9 mouse cellular contexts compared by ENCODE assay signal in genomic region chr7:45362801-45363200, GRCm38 (mm10). TPM values are rescaled to one million over a fixed set of nuclear protein-coding genes. Genes with fewer than 3 reads are reported as not detected.
A peak's percentile ranks its signal among the peaks of the same experiment; 100 is the strongest.
DNase-seq lines count a peak whose midpoint lies in the region; ATAC-seq and TF ChIP-seq lines count a peak whose summit lies in the region.
"Had no signal": no experiment of that assay in that cellular context is flagged by ENCODE, and none has a peak within 500 bp of the region (broad histone marks: within the 10 kb centered on the region; RNA-seq: fewer than 3 reads in every experiment).

No protein-coding gene starts in this region.

- ATAC-seq in midbrain, embryonic 16.5 days = no peak
- ATAC-seq in granulocyte monocyte progenitor cell, adult 5-6 weeks (replicated peaks; ENCODE audit: poor library complexity, severe bottlenecking) = peak; percentile 26; the same call in 1 of the 2 replicates
- ATAC-seq in heart, embryonic 11.5 days (replicated peaks; ENCODE audit: insufficient number of reproducible peaks, low FRiP score, low TSS enrichment) = no peak

- peaks cover 41% of the 10 kb centered on the region for H3K4me1 ChIP-seq in midbrain, embryonic 10.5 days
- H3K4me1 ChIP-seq in midbrain, embryonic 16.5 days (ENCODE audit: control insufficient read depth, insufficient read depth, low read length) = peaks cover 32% of the 10 kb centered on the region
- peaks cover 15% of the 10 kb centered on the region for H3K4me1 ChIP-seq in heart, embryonic 11.5 days (ENCODE audit: control insufficient read depth, insufficient read depth, low read length)

- H3K9ac ChIP-seq in midbrain, embryonic 16.5 days (ENCODE audit: low read depth, low read length) = no peak overlapping the region
- no peak overlapping the region for H3K9ac ChIP-seq in heart, embryonic 11.5 days (ENCODE audit: low read depth, low read length)
- H3K9ac ChIP-seq: liver, embryonic 15.5 days had no signal

- H3K36me3 ChIP-seq in midbrain, embryonic 10.5 days = peaks cover 5% of the 10 kb centered on the region; the same call in 1 of the 2 replicates
- peaks cover 13% of the 10 kb centered on the region for H3K36me3 ChIP-seq in midbrain, embryonic 16.5 days (ENCODE audit: control insufficient read depth, insufficient read depth, low read length)
- no peaks in the 10 kb centered on the region for H3K36me3 ChIP-seq in heart, embryonic 11.5 days (ENCODE audit: control insufficient read depth, insufficient read depth, low read length)
- H3K36me3 ChIP-seq: liver, embryonic 15.5 days had no signal

- H3K27ac ChIP-seq in midbrain, embryonic 10.5 days (replicated peaks) = no peak overlapping the region
- no peak overlapping the region for H3K27ac ChIP-seq in midbrain, embryonic 16.5 days (ENCODE audit: low read length)
- no peak overlapping the region for H3K27ac ChIP-seq in gastrocnemius, adult 2 months
- H3K27ac ChIP-seq in heart, embryonic 11.5 days (ENCODE audit: low read depth, low read length) = no peak overlapping the region
- H3K27ac ChIP-seq: liver, embryonic 15.5 days had no signal

- H3K4me3 ChIP-seq in midbrain, embryonic 10.5 days = peak overlapping the region; percentile 68; the same call in 1 of the 2 replicates
- H3K4me3 ChIP-seq in midbrain, embryonic 16.5 days (ENCODE audit: low read depth, low read length) = no peak overlapping the region
- no peak overlapping the region for H3K4me3 ChIP-seq in gastrocnemius, adult 2 months
- no peak overlapping the region for H3K4me3 ChIP-seq in heart, embryonic 11.5 days (ENCODE audit: low read depth, low read length)
- H3K4me3 ChIP-seq: liver, embryonic 15.5 days had no signal

- H3K9me3 ChIP-seq in midbrain, embryonic 10.5 days (replicated peaks) = no peaks in the 10 kb centered on the region
- H3K9me3 ChIP-seq in midbrain, embryonic 16.5 days (replicated peaks; ENCODE audit: control insufficient read depth, low read length, poor library complexity, severe bottlenecking) = no peaks in the 10 kb centered on the region
- H3K9me3 ChIP-seq in heart, embryonic 11.5 days (replicated peaks; ENCODE audit: control insufficient read depth, low read length) = no peaks in the 10 kb centered on the region
- H3K9me3 ChIP-seq: liver, embryonic 15.5 days had no signal

- TF ChIP-seq CTCF in gastrocnemius, adult 2 months (IDR thresholded peaks at IDR 0.05) = no peak

- 5% methylated on average over 13 of the region's 13 CpGs for WGBS in midbrain, embryonic 10.5 days
- WGBS in midbrain, embryonic 16.5 days = 8% methylated on average over 13 of the region's 13 CpGs
- 6% methylated on average over 13 of the region's 13 CpGs for WGBS in heart, embryonic 11.5 days (ENCODE audit: insufficient replicate concordance)

- H3K4me2 ChIP-seq in midbrain, embryonic 16.5 days (ENCODE audit: low read length) = no peak overlapping the region
- no peak overlapping the region for H3K4me2 ChIP-seq in heart, embryonic 11.5 days
- H3K4me2 ChIP-seq: liver, embryonic 15.5 days had no signal

- peak; percentile 50 for DNase-seq in midbrain, embryonic 10.5 days (ENCODE audit: low spot score)
- DNase-seq in c-Kit-positive CD71-negative TER-119-negative erythroid progenitor cells, embryonic 14.5 days (ENCODE audit: low read depth) = peak; percentile 69
- DNase-seq in lung, postnatal 10 days = peak; percentile 70
- peak; percentile 60 for DNase-seq in testis, postnatal 14 days (ENCODE audit: low spot score)
- no peak for DNase-seq in gastrocnemius, adult 2 months

- H3K27me3 ChIP-seq in midbrain, embryonic 10.5 days (ENCODE audit: low read depth, poor library complexity, severe bottlenecking) = peaks cover 72% of the 10 kb centered on the region
- no peaks in the 10 kb centered on the region for H3K27me3 ChIP-seq in midbrain, embryonic 16.5 days (ENCODE audit: control insufficient read depth, insufficient read depth, low read depth, low read length)
- H3K27me3 ChIP-seq in heart, embryonic 11.5 days (ENCODE audit: control insufficient read depth, insufficient read depth, low read length) = peaks cover 67% of the 10 kb centered on the region

- intact Hi-C loops in gastrocnemius, adult 2 months (cut with DNase I) = no loop called here

RNA-seq across cellular contexts. Expression of gene Ppfia3, which starts 4.0 kb away (rescaled TPM):
- polyA plus RNA-seq in midbrain, embryonic 10.5 days (2016; fragmentation: Nextera tagmentation; extraction: Ambion mirVana) = 6.4 and 7.4 TPM in 2 replicates
- 28.5 and 29.2 TPM in 2 replicates for polyA plus RNA-seq in midbrain, embryonic 16.5 days (2015; fragmentation: Nextera tagmentation; extraction: Ambion mirVana)
- 1.2 TPM in 1 of 2 replicates, not detected in the other for total RNA-seq in granulocyte monocyte progenitor cell, adult 5-6 weeks (2014; fragmentation: Nextera tagmentation)
- not detected in 2 replicates for total RNA-seq in granulocyte monocyte progenitor cell, adult 5-6 weeks (2017)
- total RNA-seq in gastrocnemius, adult 2 months (2021) = under 1 TPM; 0.08 to 0.10 TPM
- polyA plus RNA-seq in heart, embryonic 11.5 days (2014; fragmentation: Nextera tagmentation; extraction: Ambion mirVana) = 2.0 and 3.7 TPM in 2 replicates

RNA-seq across cellular contexts. Expression of gene Lin7b, which starts 7.6 kb away (rescaled TPM):
- polyA plus RNA-seq in midbrain, embryonic 10.5 days (2016; fragmentation: Nextera tagmentation; extraction: Ambion mirVana) = 1.0 and 1.4 TPM in 2 replicates
- polyA plus RNA-seq in midbrain, embryonic 16.5 days (2015; fragmentation: Nextera tagmentation; extraction: Ambion mirVana) = 27.0 and 39.9 TPM in 2 replicates
- total RNA-seq in granulocyte monocyte progenitor cell, adult 5-6 weeks (2014; fragmentation: Nextera tagmentation) = not detected in 2 replicates
- 1.9 TPM in 1 of 2 replicates, not detected in the other for total RNA-seq in granulocyte monocyte progenitor cell, adult 5-6 weeks (2017)
- not detected for total RNA-seq in gastrocnemius, adult 2 months (2021)
- polyA plus RNA-seq in heart, embryonic 11.5 days (2014; fragmentation: Nextera tagmentation; extraction: Ambion mirVana) = 1.6 and 1.7 TPM in 2 replicates
- polyA plus RNA-seq: liver, embryonic 15.5 days had no signal

RNA-seq across cellular contexts. Expression of gene Hrc, which starts 27.7 kb away (rescaled TPM):
- 0.12 and 0.29 TPM in 2 replicates for polyA plus RNA-seq in midbrain, embryonic 10.5 days (2016; fragmentation: Nextera tagmentation; extraction: Ambion mirVana)
- polyA plus RNA-seq in midbrain, embryonic 16.5 days (2015; fragmentation: Nextera tagmentation; extraction: Ambion mirVana) = 0.39 and 0.40 TPM in 2 replicates
- not detected in 2 replicates for total RNA-seq in granulocyte monocyte progenitor cell, adult 5-6 weeks (2014; fragmentation: Nextera tagmentation)
- total RNA-seq in granulocyte monocyte progenitor cell, adult 5-6 weeks (2017) = not detected in 2 replicates
- total RNA-seq in gastrocnemius, adult 2 months (2021) = 1,000 to 10,000 TPM in 1 of 2 experiments, 100 to 1,000 TPM in 1; 818 to 1,018 TPM
- polyA plus RNA-seq in heart, embryonic 11.5 days (2014; fragmentation: Nextera tagmentation; extraction: Ambion mirVana) = 24.3 and 30.1 TPM in 2 replicates

RNA-seq across cellular contexts. Expression of gene Trpm4, which starts 29.2 kb away (rescaled TPM):
- polyA plus RNA-seq in midbrain, embryonic 10.5 days (2016; fragmentation: Nextera tagmentation; extraction: Ambion mirVana) = 7.0 and 9.6 TPM in 2 replicates
- polyA plus RNA-seq in midbrain, embryonic 16.5 days (2015; fragmentation: Nextera tagmentation; extraction: Ambion mirVana) = 11.1 and 12.4 TPM in 2 replicates
- 5.4 and 6.3 TPM in 2 replicates for total RNA-seq in granulocyte monocyte progenitor cell, adult 5-6 weeks (2014; fragmentation: Nextera tagmentation)
- 2.4 and 3.9 TPM in 2 replicates for total RNA-seq in granulocyte monocyte progenitor cell, adult 5-6 weeks (2017)
- total RNA-seq in gastrocnemius, adult 2 months (2021) = 10 to 100 TPM; 33.9 to 34.7 TPM
- polyA plus RNA-seq in heart, embryonic 11.5 days (2014; fragmentation: Nextera tagmentation; extraction: Ambion mirVana) = 7.0 and 9.8 TPM in 2 replicates

RNA-seq across cellular contexts. Expression of gene Snrnp70, which starts 32.7 kb away (rescaled TPM):
- 254 and 268 TPM in 2 replicates for polyA plus RNA-seq in midbrain, embryonic 10.5 days (2016; fragmentation: Nextera tagmentation; extraction: Ambion mirVana)
- polyA plus RNA-seq in midbrain, embryonic 16.5 days (2015; fragmentation: Nextera tagmentation; extraction: Ambion mirVana) = 157 and 186 TPM in 2 replicates
- 259 and 270 TPM in 2 replicates for total RNA-seq in granulocyte monocyte progenitor cell, adult 5-6 weeks (2014; fragmentation: Nextera tagmentation)
- total RNA-seq in granulocyte monocyte progenitor cell, adult 5-6 weeks (2017) = 374 and 382 TPM in 2 replicates
- 10 to 100 TPM; 87.9 to 90.7 TPM for total RNA-seq in gastrocnemius, adult 2 months (2021)
- 51.6 and 72.0 TPM in 2 replicates for polyA plus RNA-seq in heart, embryonic 11.5 days (2014; fragmentation: Nextera tagmentation; extraction: Ambion mirVana)

Comparison
In these comparisons a context has a peak if more than half of its experiments do, and no peak if none do; other contexts are left out.
1. RNA of gene Lin7b, which starts 7.6 kb away (polyA plus RNA-seq): 27.0 to 39.9 TPM in midbrain, embryonic 16.5 days; 1.6 to 1.7 TPM in heart, embryonic 11.5 days and 1.0 to 1.4 TPM in midbrain, embryonic 10.5 days; every median in the first group is over 10 times any median in the second.
2. RNA of gene Hrc, which starts 27.7 kb away (polyA plus RNA-seq): 24.3 to 30.1 TPM in heart, embryonic 11.5 days; 0.39 to 0.40 TPM in midbrain, embryonic 16.5 days and 0.12 to 0.29 TPM in midbrain, embryonic 10.5 days; every median in the first group is over 10 times any median in the second.